In the genomic region with DNA sequence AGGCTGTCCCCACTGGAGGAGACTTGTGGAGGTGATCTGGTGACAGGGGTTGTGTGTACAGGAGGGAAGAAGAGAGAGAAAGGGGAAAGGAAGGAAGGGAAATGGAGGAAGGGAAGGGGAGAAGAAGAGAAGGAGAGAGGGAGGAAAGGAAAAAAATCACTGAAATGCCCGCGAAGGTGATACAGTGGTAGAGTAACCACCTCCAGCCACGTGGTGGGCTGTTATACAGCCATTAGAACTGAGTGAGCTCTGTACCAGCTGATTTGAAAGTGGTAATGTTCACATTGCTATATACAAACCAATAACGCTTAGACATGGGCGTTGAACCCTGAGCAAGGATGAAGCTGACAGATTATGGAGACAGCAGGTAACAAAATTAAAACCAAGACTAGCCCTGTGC, we compare ENCODE assay signal across 16 mouse cellular contexts. TPM values are rescaled to one million over a fixed set of nuclear protein-coding genes. Genes with fewer than 3 reads are reported as not detected.
DNase-seq lines count a peak whose midpoint lies in the region; ATAC-seq and TF ChIP-seq lines count a peak whose summit lies in the region.
"Had no signal": no experiment of that assay in that cellular context is flagged by ENCODE, and none has a peak within 500 bp of the region (broad histone marks: within the 10 kb centered on the region; RNA-seq: fewer than 3 reads in every experiment).

No protein-coding gene starts in this region.

- peak overlapping the region; percentile 77 for H3K27ac ChIP-seq in kidney, adult 2 months (ENCODE audit: insufficient read depth, low read depth, low read length)
- peak overlapping the region; percentile 59 for H3K27ac ChIP-seq in forebrain, embryonic 15.5 days (replicated peaks)
- peak overlapping the region; percentile 61 for H3K27ac ChIP-seq in hindbrain, postnatal 0 days
- peak overlapping the region; percentile 83 for H3K27ac ChIP-seq in neural tube, embryonic 12.5 days
- no peak overlapping the region for H3K27ac ChIP-seq in thymus, adult 2 months (ENCODE audit: control insufficient read depth, insufficient read depth, low read length)
- H3K27ac ChIP-seq: limb, embryonic 12.5 days; liver, embryonic 14.5 days had no signal

- H3K4me3 ChIP-seq in kidney, adult 2 months (ENCODE audit: insufficient read depth, low read depth, low read length): no peak overlapping the region
- H3K4me3 ChIP-seq in forebrain, embryonic 15.5 days: no peak overlapping the region
- no peak overlapping the region for H3K4me3 ChIP-seq in hindbrain, postnatal 0 days (ENCODE audit: low read length)
- no peak overlapping the region for H3K4me3 ChIP-seq in neural tube, embryonic 12.5 days
- no peak overlapping the region for H3K4me3 ChIP-seq in thymus, adult 2 months (ENCODE audit: control insufficient read depth, insufficient read depth, low read length)
- H3K4me3 ChIP-seq: limb, embryonic 12.5 days; megakaryocyte, embryonic 14.5 days had no signal

- WGBS in kidney, adult 2 months: 51% methylated on average over 5 of the region's 5 CpGs
- 58% methylated on average over 5 of the region's 5 CpGs for WGBS in forebrain, embryonic 15.5 days
- WGBS in hindbrain, postnatal 0 days: 41% methylated on average over 5 of the region's 5 CpGs
- WGBS in neural tube, embryonic 12.5 days: 59% methylated on average over 5 of the region's 5 CpGs
- 83% methylated on average over 5 of the region's 5 CpGs for WGBS in thymus, adult 2 months

- no peak for ATAC-seq in forebrain, embryonic 15.5 days (replicated peaks)
- no peak for ATAC-seq in hindbrain, postnatal 0 days
- ATAC-seq in neural tube, embryonic 12.5 days (ENCODE audit: low FRiP score, low read depth): no peak
- ATAC-seq: lung, postnatal 0 days had no signal

- no peak for TF ChIP-seq POLR2A in kidney, adult 2 months (IDR thresholded peaks at IDR 0.05; ENCODE audit: low read depth, low read length)
- TF ChIP-seq POLR2A in thymus, adult 2 months (IDR thresholded peaks at IDR 0.05; ENCODE audit: control insufficient read depth, extremely low read depth, insufficient read depth, low read length, poor library complexity): no peak

- H3K27me3 ChIP-seq in kidney, adult 2 months (replicated peaks; ENCODE audit: control insufficient read depth, insufficient read depth, low read length): no peaks in the 10 kb centered on the region
- H3K27me3 ChIP-seq in forebrain, embryonic 15.5 days: no peaks in the 10 kb centered on the region
- no peaks in the 10 kb centered on the region for H3K27me3 ChIP-seq in hindbrain, postnatal 0 days (ENCODE audit: insufficient read depth, low read length)
- no peaks in the 10 kb centered on the region for H3K27me3 ChIP-seq in neural tube, embryonic 12.5 days (replicated peaks)
- H3K27me3 ChIP-seq in thymus, adult 2 months (ENCODE audit: control insufficient read depth, insufficient read depth, low read length): no peaks in the 10 kb centered on the region
- H3K27me3 ChIP-seq: CH12.LX; limb, embryonic 12.5 days had no signal

- no peak for TF ChIP-seq CTCF in kidney, adult 2 months (conservative IDR thresholded peaks at IDR 0.05; ENCODE audit: insufficient read depth, insufficient read length, low read depth, low read length)
- no peak for TF ChIP-seq CTCF in hindbrain, postnatal 0 days (IDR thresholded peaks at IDR 0.05; ENCODE audit: low read depth)
- TF ChIP-seq CTCF in thymus, adult 2 months (IDR thresholded peaks at IDR 0.05; ENCODE audit: borderline replicate concordance, control insufficient read depth, extremely low read depth, insufficient read depth, low read length, poor library complexity): no peak

- no peaks in the 10 kb centered on the region for H3K36me3 ChIP-seq in kidney, adult 2 months (ENCODE audit: control insufficient read depth, insufficient read depth, low read length)
- no peaks in the 10 kb centered on the region for H3K36me3 ChIP-seq in forebrain, embryonic 15.5 days
- no peaks in the 10 kb centered on the region for H3K36me3 ChIP-seq in hindbrain, postnatal 0 days (ENCODE audit: insufficient read depth, low read length)
- H3K36me3 ChIP-seq in neural tube, embryonic 12.5 days: no peaks in the 10 kb centered on the region
- H3K36me3 ChIP-seq in thymus, adult 2 months (ENCODE audit: control insufficient read depth, insufficient read depth, low read length): no peaks in the 10 kb centered on the region
- H3K36me3 ChIP-seq: limb, embryonic 12.5 days had no signal

- H3K4me1 ChIP-seq in kidney, adult 2 months (ENCODE audit: control insufficient read depth, insufficient read depth, low read length): peaks cover 2% of the 10 kb centered on the region; the same call in 1 of the 2 replicates
- H3K4me1 ChIP-seq in forebrain, embryonic 15.5 days: peaks cover 17% of the 10 kb centered on the region; the same call in 1 of the 2 replicates
- peaks cover 11% of the 10 kb centered on the region for H3K4me1 ChIP-seq in hindbrain, postnatal 0 days (ENCODE audit: insufficient read depth, low read length)
- H3K4me1 ChIP-seq in neural tube, embryonic 12.5 days: peaks cover 17% of the 10 kb centered on the region
- peaks cover 13% of the 10 kb centered on the region for H3K4me1 ChIP-seq in thymus, adult 2 months (replicated peaks; ENCODE audit: control insufficient read depth, insufficient read depth, low read length)
- H3K4me1 ChIP-seq: limb, embryonic 12.5 days had no signal

- no peak for DNase-seq in kidney, adult 2 months
- no peak for DNase-seq in kidney, adult 9 months
- DNase-seq in hindbrain, postnatal 0 days (ENCODE audit: low spot score): no peak
- no peak for DNase-seq in thymus, adult 2 months
- DNase-seq in ovary, postnatal 36 days (ENCODE audit: low spot score): no peak
- DNase-seq in left cerebral cortex, adult 11 months (ENCODE audit: low spot score): no peak
- DNase-seq: adrenal gland, postnatal 14 days; cerebellum, adult 8-10 months; thymus, postnatal 25 days had no signal

- no peak overlapping the region for H3K9ac ChIP-seq in forebrain, embryonic 15.5 days (replicated peaks)
- H3K9ac ChIP-seq in hindbrain, postnatal 0 days (replicated peaks; ENCODE audit: low read length): no peak overlapping the region
- no peak overlapping the region for H3K9ac ChIP-seq in neural tube, embryonic 12.5 days
- H3K9ac ChIP-seq: limb, embryonic 12.5 days; liver, embryonic 14.5 days had no signal

- H3K4me2 ChIP-seq in forebrain, embryonic 15.5 days (replicated peaks): no peak overlapping the region
- H3K4me2 ChIP-seq in hindbrain, postnatal 0 days (ENCODE audit: low read depth, low read length): no peak overlapping the region
- H3K4me2 ChIP-seq in neural tube, embryonic 12.5 days (replicated peaks): peak overlapping the region; percentile 33
- H3K4me2 ChIP-seq: limb, embryonic 12.5 days had no signal

- no peaks in the 10 kb centered on the region for H3K9me3 ChIP-seq in forebrain, embryonic 15.5 days
- H3K9me3 ChIP-seq in hindbrain, postnatal 0 days (ENCODE audit: low read length): no peaks in the 10 kb centered on the region
- no peaks in the 10 kb centered on the region for H3K9me3 ChIP-seq in neural tube, embryonic 12.5 days
- H3K9me3 ChIP-seq: limb, embryonic 12.5 days had no signal

RNA-seq across cellular contexts. Expression of a gene that starts 20.6 kb away (rescaled TPM):
- polyA plus RNA-seq in kidney, adult 2 months (2012; rRNA removed): 0.50 and 0.53 TPM in 2 replicates
- 0.33 and 0.42 TPM in 2 replicates for polyA plus RNA-seq in forebrain, embryonic 15.5 days (2015; fragmentation: Nextera tagmentation; extraction: Ambion mirVana)
- total RNA-seq in hindbrain, postnatal 0 days (2014; rRNA removed): 1.8 and 2.9 TPM in 2 replicates
- polyA plus RNA-seq in hindbrain, postnatal 0 days (2015; fragmentation: Nextera tagmentation; extraction: Ambion mirVana): 0.78 and 0.98 TPM in 2 replicates
- polyA plus RNA-seq in neural tube, embryonic 12.5 days (2016; fragmentation: Nextera tagmentation; extraction: Ambion mirVana): 0.06 and 0.08 TPM in 2 replicates
- 3.8 and 4.2 TPM in 2 replicates for polyA plus RNA-seq in thymus, adult 2 months (2012; rRNA removed)
- polyA plus RNA-seq: limb, embryonic 12.5 days had no signal
